Mouse (Mus musculus): ENCODE measurements around the gene Lrrc42.

The Lrrc42 gene

GRCm38 (mm10) chr4:107198072-107198471 lies 55.3 kb downstream of the Lrrc42 start:
- 59% methylated on average over 5 of the region's 5 CpGs for WGBS

- 84% methylated on average over 2 of the region's 2 CpGs for WGBS
These were observed 56.9 kb downstream of the Lrrc42 start for GRCm38 (mm10) chr4:107196454-107196853.

- 94% methylated on average over 3 of the region's 3 CpGs for WGBS
These were observed 59.5 kb downstream of the Lrrc42 start for GRCm38 (mm10) chr4:107193841-107194240.

- WGBS, result 37% methylated on average over 3 of the region's 3 CpGs
These were observed 67.6 kb downstream of the Lrrc42 start for GRCm38 (mm10) chr4:107185703-107186102.

All from cerebral cortex, adult 2 months (tissue).